Mouse (Mus musculus): Measurements from ENCODE around the gene Chd9.

Gene Chd9

GRCm38 (mm10) chr8:91077077-91077867 lies 249.1 kb downstream of the Chd9 start:
- DNase-seq (ENCODE audit: low spot score in 2 of 2) = peak in 1 of 2 experiments; percentile 31

- DNase-seq (ENCODE audit: low spot score in 2 of 2) = no peak
Observed at GRCm38 (mm10) chr8:91079678-91080077, 251.5 kb downstream of the Chd9 start.

- peak; percentile 47 to 69 for DNase-seq (ENCODE audit: low spot score in 2 of 2)
Observed at GRCm38 (mm10) chr8:91081911-91082310, 253.8 kb downstream of the Chd9 start.

GRCm38 (mm10) chr8:91082428-91082827 lies 254.3 kb downstream of the Chd9 start:
- peak; percentile 53 to 66 for DNase-seq (ENCODE audit: low spot score in 2 of 2)

- DNase-seq (ENCODE audit: low spot score in 2 of 2) = peak; percentile 50 to 68
Observed at GRCm38 (mm10) chr8:91088452-91088851, 260.3 kb downstream of the Chd9 start.

GRCm38 (mm10) chr8:91089601-91090000 lies 261.4 kb downstream of the Chd9 start:
- DNase-seq (ENCODE audit: low spot score in 2 of 2) = no peak

- DNase-seq (ENCODE audit: low spot score in 2 of 2) = no peak
Observed at GRCm38 (mm10) chr8:91094135-91094534, 266.0 kb downstream of the Chd9 start.

- DNase-seq (ENCODE audit: low spot score in 2 of 2) = no peak
Observed at GRCm38 (mm10) chr8:91098106-91098505, 270.0 kb downstream of the Chd9 start.

Measured in natural killer cell, adult 2 months (primary cell).